Mouse (Mus musculus): ENCODE data around the gene Dnah2. TPM values are rescaled to one million over a fixed set of nuclear protein-coding genes. Genes with fewer than 3 reads are reported as not detected.

Dnah2 gene
- polyA plus RNA-seq, 1 experiment from 2014 or later = 8.7 TPM

DNA sequence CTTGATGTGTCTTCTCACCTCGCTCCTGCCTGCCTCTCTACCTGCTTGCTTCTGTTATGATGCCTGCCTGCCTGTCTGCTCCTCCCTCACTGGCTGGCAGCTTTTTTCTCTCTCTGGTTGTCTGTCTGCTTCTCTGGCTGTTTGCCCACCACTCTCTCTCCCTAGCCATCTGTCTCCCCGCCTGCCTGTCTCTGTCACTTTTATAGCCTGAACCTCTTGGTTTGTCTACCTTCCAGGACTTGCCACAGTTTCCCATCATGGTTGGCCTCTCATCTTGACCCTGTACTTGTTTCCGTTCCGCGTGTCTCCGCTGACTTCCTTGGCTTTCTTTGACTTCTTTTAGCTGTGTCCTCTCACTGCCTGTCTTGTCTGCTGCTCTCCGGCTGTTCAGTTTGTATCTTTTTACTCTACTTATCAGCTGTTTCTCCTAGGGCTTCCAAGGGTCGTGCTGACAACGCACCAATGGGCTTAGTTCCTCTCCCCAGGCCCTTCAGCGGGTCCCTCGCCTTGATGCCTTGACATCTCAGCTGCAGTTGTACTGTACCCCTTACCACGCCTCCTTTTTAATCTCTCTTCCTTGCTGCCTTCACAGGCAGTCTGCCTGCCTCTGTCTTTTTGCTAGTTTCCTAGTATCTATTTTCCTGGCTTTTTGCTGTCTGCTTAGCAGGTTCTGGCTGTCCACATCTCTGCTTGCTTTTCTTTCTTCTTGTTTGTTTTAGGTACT lies 176.7 kb downstream of the Dnah2 start:
- no peak for TF ChIP-seq CTCF (IDR thresholded peaks at IDR 0.05; ENCODE audit: low read depth)
- no peaks in the 10 kb centered on the region for H3K9me3 ChIP-seq (ENCODE audit: control insufficient read depth)
- ATAC-seq = no peak
- no peaks in the 10 kb centered on the region for H3K27me3 ChIP-seq (replicated peaks; ENCODE audit: control insufficient read depth, insufficient read depth, low read length)
- 0 out of 2 replicates have a peak overlapping the region, but pooled peaks have one; percentile 31 for H3K27ac ChIP-seq (ENCODE audit: low read depth, low read length)
- peaks cover 8% of the 10 kb centered on the region; the same call in 1 of the 2 replicates for H3K4me1 ChIP-seq (replicated peaks; ENCODE audit: control insufficient read depth, insufficient read depth, low read length)
- 34% methylated on average over 12 of the region's 12 CpGs for WGBS
- no peak overlapping the region for H3K4me3 ChIP-seq (ENCODE audit: low read depth, low read length)
- H3K4me2 ChIP-seq (replicated peaks; ENCODE audit: low read depth) = peak overlapping the region; percentile 21; the same call in 1 of the 2 replicates
- peaks cover 8% of the 10 kb centered on the region; the same call in 1 of the 2 replicates for H3K36me3 ChIP-seq (ENCODE audit: control insufficient read depth, insufficient read depth)
- H3K9ac ChIP-seq (ENCODE audit: low read depth, low read length) = no peak overlapping the region

DNA sequence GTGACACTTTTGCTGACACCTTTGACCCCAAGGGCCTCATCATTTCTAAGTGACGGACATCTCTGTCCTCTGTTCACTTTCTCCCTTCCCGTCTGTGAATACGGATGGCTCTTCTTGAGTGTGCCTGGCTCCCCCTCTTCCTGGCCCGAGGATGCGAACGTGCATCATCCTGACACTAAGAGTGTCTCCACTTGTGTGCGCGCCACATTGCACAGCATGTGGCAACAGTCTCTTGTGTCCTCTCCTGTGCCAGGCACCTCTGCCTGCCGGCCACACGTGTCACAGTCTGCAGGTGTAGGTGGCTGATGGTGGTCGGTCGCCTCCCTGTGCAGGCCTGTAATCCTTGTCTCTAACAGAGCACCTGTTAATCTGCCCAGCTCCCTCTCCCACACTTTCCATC lies 177.3 kb downstream of the Dnah2 start:
- TF ChIP-seq CTCF (IDR thresholded peaks at IDR 0.05; ENCODE audit: low read depth) = no peak
- no peak overlapping the region for H3K27ac ChIP-seq (ENCODE audit: low read depth, low read length)
- no peak for ATAC-seq
- no peaks in the 10 kb centered on the region for H3K9me3 ChIP-seq (ENCODE audit: control insufficient read depth)
- 59% methylated on average over 12 of the region's 12 CpGs for WGBS
- H3K4me1 ChIP-seq (replicated peaks; ENCODE audit: control insufficient read depth, insufficient read depth, low read length) = peaks cover 8% of the 10 kb centered on the region; the same call in 1 of the 2 replicates
- H3K4me2 ChIP-seq (replicated peaks; ENCODE audit: low read depth) = no peak overlapping the region
- peaks cover 8% of the 10 kb centered on the region; the same call in 1 of the 2 replicates for H3K36me3 ChIP-seq (ENCODE audit: control insufficient read depth, insufficient read depth)
- H3K9ac ChIP-seq (ENCODE audit: low read depth, low read length) = no peak overlapping the region
- H3K27me3 ChIP-seq (replicated peaks; ENCODE audit: control insufficient read depth, insufficient read depth, low read length) = no peaks in the 10 kb centered on the region
- H3K4me3 ChIP-seq (ENCODE audit: low read depth, low read length) = no peak overlapping the region

DNA sequence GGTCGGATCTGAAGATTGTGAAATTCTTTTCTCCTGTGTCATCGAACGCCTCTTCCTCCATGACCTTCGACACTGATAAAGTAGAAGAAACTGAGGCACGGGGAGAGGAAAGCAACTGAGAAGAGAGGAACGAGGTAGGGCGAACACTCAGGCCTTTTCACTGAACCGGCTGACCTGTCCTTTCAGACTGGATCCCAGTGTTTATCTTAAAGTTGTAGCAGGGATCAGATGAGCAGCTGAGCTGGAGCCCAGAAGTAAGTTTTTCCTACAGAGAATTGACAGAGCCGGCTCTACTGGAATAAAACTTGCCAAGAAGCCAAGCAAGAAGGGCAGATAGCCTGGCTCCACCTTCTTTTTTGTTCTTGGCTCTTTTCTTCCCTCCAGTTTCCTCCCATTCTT lies 178.1 kb downstream of the Dnah2 start:
- H3K4me3 ChIP-seq (ENCODE audit: low read depth, low read length) = no peak overlapping the region
- H3K4me2 ChIP-seq (replicated peaks; ENCODE audit: low read depth) = peak overlapping the region; percentile 35; the same call in 1 of the 2 replicates
- 27% methylated on average over 9 of the region's 9 CpGs for WGBS
- H3K36me3 ChIP-seq (ENCODE audit: control insufficient read depth, insufficient read depth) = peaks cover 8% of the 10 kb centered on the region; the same call in 1 of the 2 replicates
- H3K27me3 ChIP-seq (replicated peaks; ENCODE audit: control insufficient read depth, insufficient read depth, low read length) = no peaks in the 10 kb centered on the region
- no peaks in the 10 kb centered on the region for H3K9me3 ChIP-seq (ENCODE audit: control insufficient read depth)
- TF ChIP-seq CTCF (IDR thresholded peaks at IDR 0.05; ENCODE audit: low read depth) = no peak
- ATAC-seq = no peak
- peak overlapping the region; percentile 28; the same call in 1 of the 2 replicates for H3K27ac ChIP-seq (ENCODE audit: low read depth, low read length)
- H3K4me1 ChIP-seq (replicated peaks; ENCODE audit: control insufficient read depth, insufficient read depth, low read length) = peaks cover 11% of the 10 kb centered on the region
- no peak overlapping the region for H3K9ac ChIP-seq (ENCODE audit: low read depth, low read length)

Small RNA genes lying within 50 kb of the gene (microRNA-seq; reads per million reads assigned to microRNA genes)
- gene Gm27493 = not detected

Other genes starting within 250 kb of the Dnah2 start
- gene Cntrob, start 225.3 kb downstream of the Dnah2 start, polyA plus RNA-seq (2015; fragmentation: Nextera tagmentation; extraction: Ambion mirVana) = 7.4 and 7.9 TPM in 2 replicates
- gene Trappc1, start 225.1 kb downstream of the Dnah2 start, polyA plus RNA-seq (2015; fragmentation: Nextera tagmentation; extraction: Ambion mirVana) = 173 and 182 TPM in 2 replicates
- 1.3 and 1.4 TPM in 2 replicates for gene Kcnab3, start 222.9 kb downstream of the Dnah2 start, polyA plus RNA-seq (2015; fragmentation: Nextera tagmentation; extraction: Ambion mirVana)
- 7.8 and 7.9 TPM in 2 replicates for gene Rnf227, start 208.6 kb downstream of the Dnah2 start, polyA plus RNA-seq (2015; fragmentation: Nextera tagmentation; extraction: Ambion mirVana)
- 19.4 and 24.8 TPM in 2 replicates for gene Chd3, start 179.7 kb downstream of the Dnah2 start, polyA plus RNA-seq (2015; fragmentation: Nextera tagmentation; extraction: Ambion mirVana)
- gene Naa38, start 153.6 kb downstream of the Dnah2 start, polyA plus RNA-seq (2015; fragmentation: Nextera tagmentation; extraction: Ambion mirVana) = 159 and 164 TPM in 2 replicates
- gene Cyb5d1, start 153.5 kb downstream of the Dnah2 start, polyA plus RNA-seq (2015; fragmentation: Nextera tagmentation; extraction: Ambion mirVana) = 8.6 and 8.9 TPM in 2 replicates
- 24.1 and 24.9 TPM in 2 replicates for gene Tmem88, start 150.9 kb downstream of the Dnah2 start, polyA plus RNA-seq (2015; fragmentation: Nextera tagmentation; extraction: Ambion mirVana)
- gene Kdm6b, start 135.4 kb downstream of the Dnah2 start, polyA plus RNA-seq (2015; fragmentation: Nextera tagmentation; extraction: Ambion mirVana) = 18.2 and 23.6 TPM in 2 replicates
- 4.4 and 4.6 TPM in 2 replicates for gene Efnb3, start 11.1 kb upstream of the Dnah2 start, polyA plus RNA-seq (2015; fragmentation: Nextera tagmentation; extraction: Ambion mirVana)
- gene Wrap53, start 31.1 kb upstream of the Dnah2 start, polyA plus RNA-seq (2015; fragmentation: Nextera tagmentation; extraction: Ambion mirVana) = 14.3 and 14.7 TPM in 2 replicates
- gene Trp53, start 31.2 kb upstream of the Dnah2 start, polyA plus RNA-seq (2015; fragmentation: Nextera tagmentation; extraction: Ambion mirVana) = 48.0 and 49.6 TPM in 2 replicates
- gene Atp1b2, start 56.8 kb upstream of the Dnah2 start, polyA plus RNA-seq (2015; fragmentation: Nextera tagmentation; extraction: Ambion mirVana) = 5.9 and 7.5 TPM in 2 replicates
- gene Shbg, start 68.8 kb upstream of the Dnah2 start, polyA plus RNA-seq (2015; fragmentation: Nextera tagmentation; extraction: Ambion mirVana) = 0.24 TPM in 1 of 2 replicates, not detected in the other
- 34.1 and 40.3 TPM in 2 replicates for gene Sat2, start 72.9 kb upstream of the Dnah2 start, polyA plus RNA-seq (2015; fragmentation: Nextera tagmentation; extraction: Ambion mirVana)
- 9.8 and 10.8 TPM in 2 replicates for gene Fxr2, start 83.9 kb upstream of the Dnah2 start, polyA plus RNA-seq (2015; fragmentation: Nextera tagmentation; extraction: Ambion mirVana)
- not detected in 2 replicates for gene Sox15, start 106.2 kb upstream of the Dnah2 start, polyA plus RNA-seq (2015; fragmentation: Nextera tagmentation; extraction: Ambion mirVana)
- gene Mpdu1, start 113.5 kb upstream of the Dnah2 start, polyA plus RNA-seq (2015; fragmentation: Nextera tagmentation; extraction: Ambion mirVana) = 95.7 and 96.6 TPM in 2 replicates
- 20.9 and 21.0 TPM in 2 replicates for gene Cd68, start 117.0 kb upstream of the Dnah2 start, polyA plus RNA-seq (2015; fragmentation: Nextera tagmentation; extraction: Ambion mirVana)
- 279 and 291 TPM in 2 replicates for gene Eif4a1, start 123.3 kb upstream of the Dnah2 start, polyA plus RNA-seq (2015; fragmentation: Nextera tagmentation; extraction: Ambion mirVana)
- 26.7 and 27.6 TPM in 2 replicates for gene Senp3, start 133.0 kb upstream of the Dnah2 start, polyA plus RNA-seq (2015; fragmentation: Nextera tagmentation; extraction: Ambion mirVana)
- 1.6 and 1.8 TPM in 2 replicates for gene Tnfsf13, start 136.7 kb upstream of the Dnah2 start, polyA plus RNA-seq (2015; fragmentation: Nextera tagmentation; extraction: Ambion mirVana)
- gene Tnfsf12, start 146.7 kb upstream of the Dnah2 start, polyA plus RNA-seq (2015; fragmentation: Nextera tagmentation; extraction: Ambion mirVana) = 6.6 and 7.2 TPM in 2 replicates
- 4.1 and 4.8 TPM in 2 replicates for gene Tnfsfm13, start 147.0 kb upstream of the Dnah2 start, polyA plus RNA-seq (2015; fragmentation: Nextera tagmentation; extraction: Ambion mirVana)
- gene Polr2a, start 209.5 kb upstream of the Dnah2 start, polyA plus RNA-seq (2015; fragmentation: Nextera tagmentation; extraction: Ambion mirVana) = 13.3 and 14.0 TPM in 2 replicates
- 0.09 and 0.12 TPM in 2 replicates for gene Slc35g3, start 212.9 kb upstream of the Dnah2 start, polyA plus RNA-seq (2015; fragmentation: Nextera tagmentation; extraction: Ambion mirVana)
- 2.1 and 2.4 TPM in 2 replicates for gene Zbtb4, start 216.8 kb upstream of the Dnah2 start, polyA plus RNA-seq (2015; fragmentation: Nextera tagmentation; extraction: Ambion mirVana)
- gene Chrnb1, start 246.8 kb upstream of the Dnah2 start, polyA plus RNA-seq (2015; fragmentation: Nextera tagmentation; extraction: Ambion mirVana) = 2.4 and 2.8 TPM in 2 replicates